In the genomic region with DNA sequence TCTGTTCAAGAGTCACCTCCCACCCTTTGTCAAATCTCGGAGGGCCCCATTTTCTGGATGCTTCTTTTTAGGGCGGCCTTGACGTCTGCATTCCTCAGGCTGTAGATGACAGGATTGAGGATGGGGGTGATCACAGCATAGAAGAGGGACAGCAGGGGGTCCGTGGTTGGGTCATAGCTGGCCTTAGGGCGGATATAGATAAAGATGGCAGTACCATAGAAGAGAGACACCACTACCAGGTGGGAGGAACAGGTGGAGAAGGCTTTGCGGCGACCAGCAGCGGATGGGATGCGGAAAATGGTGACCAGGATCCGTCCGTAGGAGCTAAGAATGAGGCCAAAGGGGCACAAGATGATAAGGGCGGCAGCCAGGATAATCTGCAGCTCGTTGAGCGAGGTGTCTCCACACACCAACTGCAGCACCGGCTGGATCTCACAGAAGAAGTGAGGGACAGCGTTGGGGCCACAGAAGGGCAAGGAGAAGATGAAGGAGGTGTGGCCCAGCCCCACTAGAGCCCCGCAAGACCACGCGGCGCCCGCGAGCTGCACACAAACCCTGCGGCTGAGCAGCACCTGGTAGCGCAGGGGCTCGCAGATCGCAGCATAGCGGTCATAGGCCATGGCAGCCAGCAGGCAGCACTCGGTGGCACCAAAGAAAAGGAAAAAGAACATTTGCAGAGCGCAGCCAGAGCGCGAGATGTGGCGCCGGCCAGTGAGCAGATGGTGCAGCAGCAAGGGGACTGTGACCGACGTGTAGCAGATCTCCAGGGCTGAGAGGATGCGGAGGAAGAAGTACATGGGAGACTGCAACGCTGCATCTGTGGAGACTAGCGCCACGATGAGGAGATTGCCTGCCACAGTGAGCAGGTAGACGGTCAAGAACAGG, we compare ENCODE assay signal across 8 mouse cellular contexts. TPM values are rescaled to one million over a fixed set of nuclear protein-coding genes. Genes with fewer than 3 reads are reported as not detected.
A peak's percentile ranks its signal among the peaks of the same experiment; 100 is the strongest.
DNase-seq lines count a peak whose midpoint lies in the region; ATAC-seq and TF ChIP-seq lines count a peak whose summit lies in the region.

No protein-coding gene starts in this region.

- H3K27ac ChIP-seq in heart, embryonic 16.5 days (ENCODE audit: low read length), result no peak overlapping the region
- no peak overlapping the region for H3K27ac ChIP-seq in hindbrain, embryonic 12.5 days
- H3K27ac ChIP-seq in midbrain, postnatal 0 days (ENCODE audit: low read depth, low read length), result no peak overlapping the region

- peak; percentile 43; the same call in 1 of the 2 replicates for TF ChIP-seq CTCF in midbrain, postnatal 0 days (IDR thresholded peaks at IDR 0.05)

- ATAC-seq in heart, embryonic 16.5 days (replicated peaks; ENCODE audit: extremely low read depth, insufficient read depth, low FRiP score), result no peak
- peak; percentile 67 for ATAC-seq in hindbrain, embryonic 12.5 days (ENCODE audit: low FRiP score)
- ATAC-seq in midbrain, postnatal 0 days (ENCODE audit: low FRiP score), result peak; percentile 85

- 9% methylated on average over 40 of the region's 40 CpGs for WGBS in heart, embryonic 16.5 days
- 22% methylated on average over 40 of the region's 40 CpGs for WGBS in hindbrain, embryonic 12.5 days
- WGBS in midbrain, postnatal 0 days, result 26% methylated on average over 40 of the region's 40 CpGs

- DNase-seq in heart, postnatal 4 days, result no peak
- DNase-seq in cerebellum, postnatal 10 days, result peak; percentile 49 to 56
- peak; percentile 44 for DNase-seq in midbrain, postnatal 0 days (ENCODE audit: low spot score)
- no peak for DNase-seq in urinary bladder, postnatal 10 days (ENCODE audit: low spot score)
- no peak for DNase-seq in adipocyte (ENCODE audit: low spot score)
- no peak for DNase-seq in adrenal gland, postnatal 36 days

- H3K9ac ChIP-seq in heart, embryonic 16.5 days (ENCODE audit: low read length), result no peak overlapping the region
- no peak overlapping the region; the same call in 1 of the 2 replicates for H3K9ac ChIP-seq in hindbrain, embryonic 12.5 days
- peak overlapping the region; percentile 62 for H3K9ac ChIP-seq in midbrain, postnatal 0 days (replicated peaks; ENCODE audit: low read length, poor library complexity, severe bottlenecking)

- no peaks in the 10 kb centered on the region for H3K9me3 ChIP-seq in heart, embryonic 16.5 days (replicated peaks; ENCODE audit: control insufficient read depth, low read length)
- no peaks in the 10 kb centered on the region for H3K9me3 ChIP-seq in hindbrain, embryonic 12.5 days (replicated peaks)
- no peaks in the 10 kb centered on the region for H3K9me3 ChIP-seq in midbrain, postnatal 0 days (ENCODE audit: low read length)

- peak overlapping the region; percentile 11; the same call in 1 of the 2 replicates for H3K4me3 ChIP-seq in heart, embryonic 16.5 days (ENCODE audit: low read length)
- H3K4me3 ChIP-seq in hindbrain, embryonic 12.5 days, result peak overlapping the region; percentile 34
- peak overlapping the region; percentile 39 for H3K4me3 ChIP-seq in midbrain, postnatal 0 days (ENCODE audit: low read depth, low read length)

- no peaks in the 10 kb centered on the region for H3K36me3 ChIP-seq in heart, embryonic 16.5 days (ENCODE audit: control insufficient read depth, insufficient read depth)
- no peaks in the 10 kb centered on the region for H3K36me3 ChIP-seq in hindbrain, embryonic 12.5 days
- no peaks in the 10 kb centered on the region for H3K36me3 ChIP-seq in midbrain, postnatal 0 days (ENCODE audit: insufficient read depth, low read length)

- H3K4me1 ChIP-seq in heart, embryonic 16.5 days (ENCODE audit: control insufficient read depth, insufficient read depth, low read length), result no peaks in the 10 kb centered on the region
- peaks cover 4% of the 10 kb centered on the region; the same call in 1 of the 2 replicates for H3K4me1 ChIP-seq in hindbrain, embryonic 12.5 days
- no peaks in the 10 kb centered on the region for H3K4me1 ChIP-seq in midbrain, postnatal 0 days (ENCODE audit: insufficient read depth, low read length)

- peaks cover 16% of the 10 kb centered on the region for H3K27me3 ChIP-seq in heart, embryonic 16.5 days (ENCODE audit: control insufficient read depth, insufficient read depth, low read length)
- peaks cover 19% of the 10 kb centered on the region for H3K27me3 ChIP-seq in hindbrain, embryonic 12.5 days
- no peaks in the 10 kb centered on the region for H3K27me3 ChIP-seq in midbrain, postnatal 0 days (ENCODE audit: insufficient read depth, low read length)

- peak overlapping the region; percentile 3; the same call in 1 of the 2 replicates for H3K4me2 ChIP-seq in heart, embryonic 16.5 days (ENCODE audit: low read depth, low read length)
- H3K4me2 ChIP-seq in hindbrain, embryonic 12.5 days (replicated peaks), result peak overlapping the region; percentile 50
- peak overlapping the region; percentile 58 for H3K4me2 ChIP-seq in midbrain, postnatal 0 days (ENCODE audit: low read depth, low read length, poor library complexity, severe bottlenecking)

RNA-seq across cellular contexts. Expression of gene Olfr95, which starts 1.8 kb away (rescaled TPM):
- not detected in 2 replicates for polyA plus RNA-seq in heart, embryonic 16.5 days (2015; fragmentation: Nextera tagmentation; extraction: Ambion mirVana)
- not detected for total RNA-seq in heart, postnatal 4 days (2021)
- polyA plus RNA-seq in hindbrain, embryonic 12.5 days (2016; fragmentation: Nextera tagmentation; extraction: Ambion mirVana), result not detected in 2 replicates
- total RNA-seq in midbrain, postnatal 0 days (2014; rRNA removed), result not detected in 2 replicates
- polyA plus RNA-seq in midbrain, postnatal 0 days (2015; fragmentation: Nextera tagmentation; extraction: Ambion mirVana), result 0.02 TPM in 1 of 2 replicates, not detected in the other
- not detected for total RNA-seq in adrenal gland, postnatal 36 days (2021)

RNA-seq across cellular contexts. Expression of gene Olfr96, which starts 8.8 kb away (rescaled TPM):
- not detected in 2 replicates for polyA plus RNA-seq in heart, embryonic 16.5 days (2015; fragmentation: Nextera tagmentation; extraction: Ambion mirVana)
- total RNA-seq in heart, postnatal 4 days (2021), result not detected
- not detected in 2 replicates for polyA plus RNA-seq in hindbrain, embryonic 12.5 days (2016; fragmentation: Nextera tagmentation; extraction: Ambion mirVana)
- not detected in 2 replicates for total RNA-seq in midbrain, postnatal 0 days (2014; rRNA removed)
- not detected in 2 replicates for polyA plus RNA-seq in midbrain, postnatal 0 days (2015; fragmentation: Nextera tagmentation; extraction: Ambion mirVana)
- total RNA-seq in adrenal gland, postnatal 36 days (2021), result not detected

RNA-seq across cellular contexts. Expression of gene Olfr94, which starts 10.3 kb away (rescaled TPM):
- not detected in 2 replicates for polyA plus RNA-seq in heart, embryonic 16.5 days (2015; fragmentation: Nextera tagmentation; extraction: Ambion mirVana)
- total RNA-seq in heart, postnatal 4 days (2021), result not detected
- polyA plus RNA-seq in hindbrain, embryonic 12.5 days (2016; fragmentation: Nextera tagmentation; extraction: Ambion mirVana), result not detected in 2 replicates
- total RNA-seq in midbrain, postnatal 0 days (2014; rRNA removed), result not detected in 2 replicates
- polyA plus RNA-seq in midbrain, postnatal 0 days (2015; fragmentation: Nextera tagmentation; extraction: Ambion mirVana), result not detected in 2 replicates
- not detected for total RNA-seq in adrenal gland, postnatal 36 days (2021)

RNA-seq across cellular contexts. Expression of gene Ubd, which starts 17.4 kb away (rescaled TPM):
- polyA plus RNA-seq in heart, embryonic 16.5 days (2015; fragmentation: Nextera tagmentation; extraction: Ambion mirVana), result 2.8 and 5.6 TPM in 2 replicates
- total RNA-seq in heart, postnatal 4 days (2021), result not detected
- polyA plus RNA-seq in hindbrain, embryonic 12.5 days (2016; fragmentation: Nextera tagmentation; extraction: Ambion mirVana), result not detected in 2 replicates
- total RNA-seq in midbrain, postnatal 0 days (2014; rRNA removed), result not detected in 2 replicates
- polyA plus RNA-seq in midbrain, postnatal 0 days (2015; fragmentation: Nextera tagmentation; extraction: Ambion mirVana), result not detected in 2 replicates
- total RNA-seq in adrenal gland, postnatal 36 days (2021), result under 1 TPM in 1 of 2 experiments, not detected in 1; 0.56 TPM

RNA-seq across cellular contexts. Expression of gene Olfr97, which starts 26.0 kb away (rescaled TPM):
- not detected in 2 replicates for polyA plus RNA-seq in heart, embryonic 16.5 days (2015; fragmentation: Nextera tagmentation; extraction: Ambion mirVana)
- not detected for total RNA-seq in heart, postnatal 4 days (2021)
- not detected in 2 replicates for polyA plus RNA-seq in hindbrain, embryonic 12.5 days (2016; fragmentation: Nextera tagmentation; extraction: Ambion mirVana)
- total RNA-seq in midbrain, postnatal 0 days (2014; rRNA removed), result not detected in 2 replicates
- polyA plus RNA-seq in midbrain, postnatal 0 days (2015; fragmentation: Nextera tagmentation; extraction: Ambion mirVana), result not detected in 2 replicates
- not detected for total RNA-seq in adrenal gland, postnatal 36 days (2021)

Comparison
In these comparisons a context has a peak if more than half of its experiments do, and no peak if none do; other contexts are left out.
1. H3K4me2 ChIP-seq: peak in every context shown above with its lines; median percentile 58 in midbrain, postnatal 0 days; 50 in hindbrain, embryonic 12.5 days; 3 in heart, embryonic 16.5 days.
2. DNase-seq: peak in cerebellum, postnatal 10 days (2 of 2) and midbrain, postnatal 0 days (single experiment); none in heart, postnatal 4 days (single experiment), urinary bladder, postnatal 10 days (single experiment), adipocyte (single experiment) and adrenal gland, postnatal 36 days (0 of 2).
3. Peak in every context shown above with its lines, with median percentiles within 50 percentile points of each other: H3K4me3 ChIP-seq.